Mouse (Mus musculus) heart, postnatal 25 days (tissue): ENCODE results near the gene Pcgf1. TPM values are rescaled to one million over a fixed set of nuclear protein-coding genes. Genes with fewer than 3 reads are reported as not detected.

ENCODE experiments used
- DNase-seq: peaks from one replicate; pipeline ENCODE4 v3.0.0; 2022; ENCODE audit warnings: low spot score
- intact Hi-C: fragments of 180-260 bp; cut with DNase I; formaldehyde crosslinking; loops from one replicate; pipeline ENCODE4 v1.15.1; 2025
- total RNA-seq, 2 experiments: library from RNA; stranded (reverse); gene quantifications; 2 replicates each; pipeline ENCODE4 v1.2.3; 2021

The Pcgf1 gene
- total RNA-seq, 2 experiments from 2014 or later = 8.0 to 9.6 TPM

GRCm38 (mm10) chr6:83092416-83093127 lies 14.9 kb downstream of the Pcgf1 start:
- intact Hi-C loops = no loop called here
- no peak for DNase-seq

- intact Hi-C loops = no loop called here
- DNase-seq = no peak
Measured at GRCm38 (mm10) chr6:83095968-83096367, 18.3 kb downstream of the Pcgf1 start.

DNA sequence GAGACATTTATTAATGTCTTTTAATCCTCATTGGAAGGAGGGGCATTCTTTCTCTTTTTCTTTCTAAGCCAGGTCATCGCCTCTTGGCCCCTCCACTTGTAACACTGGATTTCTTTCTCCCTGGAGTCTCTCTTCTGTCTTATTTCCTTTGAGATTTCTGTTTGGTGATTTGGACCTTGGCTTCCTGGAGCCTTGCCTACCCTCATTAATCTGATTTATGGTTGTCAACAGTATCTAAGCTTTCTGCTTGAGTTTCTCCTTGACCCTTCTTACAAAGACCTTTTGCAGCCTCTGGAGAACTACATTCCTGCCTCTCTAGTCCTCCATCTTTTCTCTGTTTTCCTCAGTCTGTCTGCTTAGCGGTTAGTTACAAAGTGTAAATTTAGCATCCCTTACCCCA lies 20.7 kb downstream of the Pcgf1 start:
- intact Hi-C loops = no loop called here
- no peak for DNase-seq

- intact Hi-C loops = loop anchor here (1.0 to 2.0 kb wide), 2 partner anchors 47 to 104 kb away; partner anchors contain the start of genes Aup1 and Htra2
- DNase-seq = peak; percentile 83
Measured at GRCm38 (mm10) chr6:83101316-83101687, 23.6 kb downstream of the Pcgf1 start, which contains the start of the genes Ccdc142 and Gm42688. Gene Ccdc142, plus strand, starts transcription at chr6:83101601. Gene Gm42688, plus strand, starts transcription at chr6:83101617.

DNA sequence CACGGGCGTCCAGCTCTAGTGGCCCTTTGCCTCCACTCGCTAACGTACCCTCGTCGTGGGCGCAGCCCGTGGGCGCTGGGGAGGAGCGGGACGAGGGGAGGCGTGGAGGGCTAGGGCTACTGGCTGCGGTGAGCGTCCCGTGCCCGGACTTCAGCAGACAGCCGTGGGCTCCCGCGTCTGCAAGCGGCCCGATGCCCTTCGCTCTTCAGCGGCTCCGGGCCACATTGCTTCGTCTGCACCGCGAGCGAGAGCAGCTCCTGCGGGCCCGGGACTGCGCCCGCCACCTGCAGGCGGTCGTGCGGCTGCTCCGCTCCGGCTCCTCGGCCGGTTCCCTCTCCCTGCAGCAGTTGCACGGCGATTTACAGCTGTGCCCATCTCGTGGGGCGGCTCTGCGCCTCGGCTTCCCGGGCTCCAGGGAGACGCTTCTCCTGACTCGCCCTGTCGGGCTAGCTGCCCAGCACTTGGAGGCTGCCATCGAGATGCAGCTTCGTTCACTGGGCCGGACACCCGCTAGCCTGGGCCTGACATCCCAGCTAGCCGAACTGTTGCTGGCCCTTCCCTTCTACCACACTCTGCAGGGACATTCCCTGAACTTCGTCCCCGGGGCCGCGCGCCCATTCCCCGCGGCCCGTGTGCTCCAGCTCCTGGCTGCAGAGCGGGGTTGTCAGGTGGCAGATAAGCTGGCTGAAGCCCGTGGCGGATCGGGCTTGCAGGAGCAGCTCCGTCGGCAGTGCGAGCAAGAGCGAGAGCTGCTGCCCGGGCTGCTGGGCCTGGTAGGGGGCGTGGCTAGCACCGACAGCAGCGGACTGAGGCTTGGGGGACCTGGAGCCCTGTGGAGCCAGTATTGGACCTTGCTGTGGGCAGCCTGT lies 24.3 kb downstream of the Pcgf1 start:
- DNase-seq = no peak
- intact Hi-C loops = loop anchor here (1.0 to 2.0 kb wide), 2 partner anchors 47 to 105 kb away; partner anchors contain the start of genes Aup1 and Htra2

DNA sequence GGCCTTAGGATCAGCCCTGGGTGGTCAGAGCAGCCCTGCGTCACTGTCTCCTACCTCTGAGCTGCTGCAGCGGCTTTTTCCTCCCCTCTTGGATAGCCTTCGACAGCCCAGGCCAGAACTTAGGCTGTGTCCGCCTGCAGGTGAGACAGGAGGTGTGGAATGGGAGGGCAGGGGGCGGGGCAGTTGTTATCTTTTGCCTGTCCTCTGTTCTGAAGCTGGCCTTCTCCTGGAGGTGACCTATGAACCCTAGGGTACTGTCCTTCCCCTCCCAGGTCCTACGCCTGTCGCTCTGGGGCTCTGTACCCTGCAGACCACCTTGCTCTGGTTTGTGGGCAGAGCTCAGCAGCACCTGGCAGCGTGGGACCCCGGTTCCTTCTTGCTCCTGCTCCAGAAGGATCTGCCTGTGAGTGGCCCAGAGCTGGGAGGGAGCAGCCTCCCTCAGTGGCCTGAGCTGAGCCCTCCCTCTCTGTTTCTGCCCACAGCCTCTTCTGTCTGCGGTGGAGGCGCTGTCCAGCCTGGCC lies 25.5 kb downstream of the Pcgf1 start:
- intact Hi-C loops = no loop called here
- no peak for DNase-seq

DNA sequence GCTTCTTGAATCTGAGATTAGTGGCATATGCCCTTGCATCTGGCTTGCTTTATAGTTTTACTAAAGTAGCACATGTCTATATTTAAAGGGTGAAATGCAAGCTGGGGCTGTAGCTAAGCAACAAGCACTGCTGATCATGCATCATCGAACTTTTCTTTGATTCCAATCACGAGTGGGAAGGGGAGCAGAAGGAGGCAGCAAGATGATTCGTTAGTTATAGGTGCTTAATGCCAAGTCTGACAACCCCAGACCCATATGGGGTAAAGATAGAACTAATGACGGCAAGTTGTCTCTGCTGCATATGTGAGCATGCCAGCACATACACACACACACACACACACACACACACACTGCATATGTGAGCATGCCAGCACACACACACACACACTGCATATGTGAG lies 26.5 kb downstream of the Pcgf1 start:
- intact Hi-C loops = no loop called here

GRCm38 (mm10) chr6:83107566-83108400 lies 30.1 kb downstream of the Pcgf1 start:
- no peak for DNase-seq
- intact Hi-C loops = loop anchor here (5.0 kb wide), 1 partner anchor 160 kb away; no protein-coding TSS in a partner anchor

More for the DNA sequence above, 26.5 kb downstream of the Pcgf1 start:
- DNase-seq = no peak

GRCm38 (mm10) chr6:83108762-83109668 lies 31.3 kb downstream of the Pcgf1 start, which contains the start of gene Mrpl53:
Gene Mrpl53, plus strand, starts transcription at chr6:83109040.
- intact Hi-C loops = loop anchor here (5.0 kb wide), 1 partner anchor 158 kb away; no protein-coding TSS in a partner anchor

GRCm38 (mm10) chr6:83111510-83112136 lies 34.0 kb downstream of the Pcgf1 start:
- no peak for DNase-seq
- intact Hi-C loops = no loop called here

More at GRCm38 (mm10) chr6:83108762-83109668, 31.3 kb downstream of the Pcgf1 start, which contains the start of gene Mrpl53:
- peak; percentile 72 for DNase-seq

DNA sequence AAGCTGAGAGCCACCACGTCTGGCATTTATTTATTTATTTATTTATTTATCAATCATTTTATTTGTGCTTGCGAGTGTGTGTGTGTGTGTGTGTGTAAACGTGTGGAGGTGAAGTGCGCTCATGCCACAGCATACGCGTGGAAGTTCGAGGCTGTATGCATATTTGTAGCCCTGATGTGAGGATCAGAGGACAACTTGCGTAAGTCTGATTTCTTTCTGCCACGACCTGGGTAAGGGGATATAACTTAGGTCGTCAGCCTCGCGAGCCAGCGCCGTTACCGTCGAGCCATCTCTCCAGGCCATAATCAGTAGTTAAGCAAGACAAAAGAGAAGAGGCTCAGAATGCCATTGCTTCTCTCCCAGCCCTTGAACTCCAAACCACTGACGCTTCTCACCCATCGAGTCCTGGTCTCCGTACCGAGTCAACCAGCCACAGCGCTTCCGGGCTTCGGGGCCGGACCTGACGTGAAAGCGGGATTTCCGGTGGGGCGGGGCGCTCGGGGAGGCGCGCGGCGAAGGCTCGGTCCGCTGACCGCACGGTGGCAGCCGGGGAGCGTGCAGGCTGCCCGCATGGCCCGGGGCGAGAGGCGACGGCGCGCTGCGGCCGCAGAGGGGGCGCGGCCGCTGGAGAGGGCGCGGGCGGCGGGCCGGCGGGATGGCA lies 37.5 kb downstream of the Pcgf1 start, which contains the start of gene Mogs:
Mogs (plus strand) TSS at position 486 of the 661 bp plus-strand sequence.
- peak; percentile 91 for DNase-seq
- intact Hi-C loops = loop anchor here (2.0 kb wide), 1 partner anchor 44 kb away; no protein-coding TSS in a partner anchor

- no peak for DNase-seq
- intact Hi-C loops = loop anchor here (2.0 kb wide), 1 partner anchor 43 kb away; no protein-coding TSS in a partner anchor
Measured at GRCm38 (mm10) chr6:83115682-83116372, 38.2 kb downstream of the Pcgf1 start.

DNA sequence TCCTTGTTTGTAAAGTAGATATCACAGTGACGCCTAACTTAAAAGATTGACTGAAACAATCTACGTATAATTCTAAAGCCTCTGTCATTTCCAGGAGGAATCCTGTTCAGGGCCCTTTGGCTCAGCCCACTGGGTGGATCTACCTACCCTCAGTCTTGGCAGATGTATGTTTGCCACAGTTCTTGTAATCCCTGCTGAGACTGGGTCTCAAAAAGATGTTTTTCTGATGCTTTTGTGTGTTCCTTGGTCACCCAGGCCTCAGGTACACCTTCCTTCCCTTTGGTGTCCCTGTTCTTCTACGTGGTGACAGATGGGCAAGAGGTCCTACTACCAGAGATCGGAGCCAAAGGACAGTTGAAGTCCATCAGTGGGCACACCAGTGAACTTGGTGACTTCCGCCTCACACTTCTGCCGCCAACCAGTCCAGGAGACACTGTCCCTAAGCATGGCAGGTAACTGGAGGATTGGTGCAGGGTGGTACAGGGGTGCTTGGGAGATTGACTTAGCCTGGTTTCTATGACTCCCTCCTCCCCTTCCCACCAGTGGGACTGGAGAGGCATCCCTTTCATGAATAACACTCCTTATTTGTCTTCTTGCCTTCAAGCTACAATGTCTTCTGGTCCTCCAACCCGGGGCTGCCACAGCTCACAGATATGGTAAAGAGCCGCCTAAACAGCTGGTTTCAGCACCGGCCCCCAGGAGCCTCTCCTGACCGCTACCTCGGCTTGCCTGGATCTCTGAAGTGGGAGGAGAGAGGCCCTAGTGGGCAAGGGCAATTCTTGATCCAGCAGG lies 38.9 kb downstream of the Pcgf1 start:
- DNase-seq = no peak
- intact Hi-C loops = no loop called here

- DNase-seq = no peak
- intact Hi-C loops = no loop called here
Measured at GRCm38 (mm10) chr6:83117165-83117438, 39.4 kb downstream of the Pcgf1 start.

DNA sequence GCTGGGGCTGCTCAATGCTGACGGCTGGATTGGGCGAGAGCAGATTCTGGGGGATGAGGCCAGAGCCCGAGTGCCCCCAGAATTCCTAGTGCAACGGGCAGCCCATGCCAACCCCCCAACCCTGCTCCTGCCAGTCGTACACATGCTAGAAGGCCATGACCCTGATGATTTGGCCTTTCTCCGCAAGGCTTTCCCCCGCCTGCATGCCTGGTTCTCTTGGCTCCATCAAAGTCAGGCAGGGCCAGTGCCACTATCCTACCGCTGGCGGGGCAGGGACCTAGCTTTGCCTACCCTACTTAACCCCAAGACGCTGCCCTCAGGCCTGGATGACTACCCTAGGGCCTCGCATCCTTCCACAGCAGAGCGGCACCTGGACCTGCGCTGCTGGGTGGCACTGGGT lies 39.9 kb downstream of the Pcgf1 start:
- intact Hi-C loops = no loop called here
- DNase-seq = no peak

DNA sequence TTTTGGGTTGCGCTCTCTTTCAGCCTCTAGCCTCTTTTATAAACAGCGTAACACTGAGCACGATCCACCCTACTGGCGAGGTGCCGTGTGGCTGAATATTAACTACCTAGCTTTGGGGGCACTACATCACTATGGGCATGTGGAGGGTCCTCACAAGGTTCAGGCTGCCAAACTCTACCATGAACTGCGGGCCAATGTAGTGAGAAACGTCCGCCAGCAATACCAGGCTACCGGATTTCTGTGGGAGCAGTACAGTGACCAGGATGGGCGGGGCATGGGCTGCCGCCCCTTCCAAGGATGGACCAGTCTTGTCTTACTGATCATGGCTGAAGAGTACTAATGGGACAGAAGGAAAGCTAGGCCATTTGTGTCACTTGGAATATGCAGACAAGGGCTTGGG lies 40.7 kb downstream of the Pcgf1 start:
- intact Hi-C loops = no loop called here
- no peak for DNase-seq
